Mouse (Mus musculus): ENCODE measurements around the gene Nol4l.

The Nol4l gene

DNA sequence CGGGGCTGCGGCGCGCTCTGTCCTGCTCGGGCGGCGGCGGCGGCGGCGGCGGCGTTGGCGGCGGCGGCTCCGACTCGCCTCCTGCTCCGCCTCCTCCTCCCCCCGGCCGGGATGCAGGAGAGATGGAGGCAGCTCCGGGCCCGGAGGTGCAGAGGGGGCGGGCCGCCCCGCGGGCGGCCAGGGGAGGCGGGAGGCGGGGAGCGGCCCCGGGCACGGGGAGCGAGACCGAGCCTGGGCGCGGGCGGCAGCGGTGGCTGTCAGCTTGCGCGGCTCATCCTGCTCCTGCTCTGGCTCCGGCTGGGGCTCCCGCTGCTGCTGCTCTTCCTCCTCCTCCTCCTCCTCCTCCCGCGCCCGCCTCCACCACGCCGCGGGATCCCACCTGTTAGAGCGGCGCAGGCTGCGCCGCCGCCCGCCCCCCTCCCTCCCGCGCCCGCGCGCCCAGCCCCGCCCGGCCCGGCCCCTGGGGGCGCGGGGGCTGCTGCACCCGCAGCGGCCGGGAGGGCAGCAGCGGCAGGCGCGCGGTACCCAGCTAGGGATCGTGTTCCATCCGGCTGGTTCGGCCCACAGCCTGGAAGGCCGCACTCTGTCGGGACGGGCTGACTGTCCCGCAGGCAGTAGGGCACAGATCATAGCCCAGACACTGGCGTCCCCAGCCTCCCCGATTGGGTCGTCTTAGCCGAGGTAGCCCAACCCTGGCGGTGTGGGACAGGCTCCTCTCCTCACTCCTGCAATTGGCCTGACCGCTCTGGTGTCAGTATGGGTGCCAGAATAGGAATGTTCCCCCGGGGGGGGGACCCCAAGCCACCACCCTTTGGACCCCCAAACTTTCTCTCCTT lies at the start of gene Nol4l:
Nol4l (minus strand) TSS at position 41 of the 836 bp plus-strand sequence.
- DNase-seq (ENCODE audit: low spot score), result peak; percentile 58

DNA sequence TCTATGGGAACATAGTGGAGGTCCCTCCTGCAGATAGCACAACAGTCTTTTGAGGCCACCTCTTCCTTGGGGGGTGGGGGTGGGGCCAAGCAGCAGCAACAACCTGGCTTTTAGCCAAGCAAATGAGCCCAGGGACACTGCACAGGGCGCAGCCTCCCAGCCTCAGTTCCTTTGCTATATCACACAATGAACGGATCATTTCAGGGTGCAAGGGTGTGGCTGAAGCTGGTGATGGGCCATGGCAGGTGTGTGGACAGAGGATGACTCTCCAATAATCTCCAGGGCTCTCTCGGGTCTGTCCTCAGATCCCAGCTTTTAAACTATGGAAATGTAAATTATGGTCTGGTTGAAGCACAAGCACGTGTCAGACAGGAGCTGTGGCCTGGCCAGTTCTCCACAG lies 47.4 kb upstream of the Nol4l start:
- no peak for DNase-seq (ENCODE audit: low spot score)

DNA sequence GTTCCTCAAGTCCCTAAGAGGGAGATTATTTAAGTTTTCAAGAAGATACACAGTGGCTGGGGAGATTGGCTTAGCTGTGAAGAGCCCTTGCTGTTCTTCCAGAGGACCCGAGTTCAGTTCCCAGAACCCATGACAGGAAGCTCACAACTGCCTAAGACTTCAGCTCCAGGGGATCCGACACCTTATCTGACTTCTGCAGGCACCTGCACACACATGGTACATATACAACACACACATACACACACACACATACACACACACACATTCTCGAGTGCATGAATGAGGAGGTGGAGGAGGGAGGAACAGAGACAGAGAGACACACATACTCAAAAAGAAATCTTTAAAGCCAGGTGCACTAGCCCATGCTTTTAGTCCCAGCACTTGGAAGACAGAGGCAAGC lies 46.4 kb upstream of the Nol4l start:
- DNase-seq (ENCODE audit: low spot score), result no peak

DNA sequence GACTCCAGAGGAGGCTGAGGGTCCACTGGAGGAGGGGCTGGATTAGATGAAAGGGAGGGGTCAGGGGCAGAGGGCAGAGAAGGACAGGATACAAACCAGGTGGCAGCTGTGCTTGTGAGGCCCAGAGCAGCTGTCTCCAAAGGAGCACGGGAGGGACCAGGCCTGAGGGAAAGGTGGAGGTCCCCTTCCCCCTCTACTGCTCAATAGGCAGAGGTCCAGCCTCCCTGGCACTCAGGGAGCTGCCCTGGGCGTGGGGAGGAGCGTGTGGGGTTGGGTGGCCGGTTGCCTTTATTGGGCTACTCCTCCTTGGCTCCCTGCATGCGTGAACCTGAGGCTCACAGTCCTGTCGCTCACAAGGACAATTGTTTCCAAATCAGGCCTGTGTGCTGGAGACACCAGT lies 45.8 kb upstream of the Nol4l start:
- DNase-seq (ENCODE audit: low spot score), result no peak

GRCm38 (mm10) chr2:153573101-153573500 lies 43.3 kb upstream of the Nol4l start:
- DNase-seq (ENCODE audit: low spot score), result no peak

- DNase-seq (ENCODE audit: low spot score), result no peak
Measured at GRCm38 (mm10) chr2:153568541-153568940, 38.8 kb upstream of the Nol4l start.

DNA sequence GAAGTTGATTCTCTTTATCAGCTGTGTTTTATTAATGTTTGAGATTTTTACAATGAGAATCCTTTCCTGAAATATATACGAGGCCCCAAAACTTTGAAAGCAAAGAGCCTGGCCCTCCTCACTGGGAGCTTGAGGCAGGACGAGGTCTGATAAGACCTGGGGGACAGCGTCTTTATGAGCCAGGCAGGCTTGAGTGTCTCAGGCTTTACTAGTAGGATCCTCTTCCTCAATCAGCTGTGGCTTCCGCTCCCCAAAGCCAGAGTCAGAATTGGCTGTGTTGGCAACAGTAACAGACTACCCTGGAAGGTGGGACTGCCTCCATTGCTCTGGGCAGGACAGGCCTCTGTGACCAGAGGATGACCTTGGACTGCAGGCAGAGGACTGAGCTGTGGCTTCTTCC lies 38.2 kb upstream of the Nol4l start:
- no peak for DNase-seq (ENCODE audit: low spot score)

DNA sequence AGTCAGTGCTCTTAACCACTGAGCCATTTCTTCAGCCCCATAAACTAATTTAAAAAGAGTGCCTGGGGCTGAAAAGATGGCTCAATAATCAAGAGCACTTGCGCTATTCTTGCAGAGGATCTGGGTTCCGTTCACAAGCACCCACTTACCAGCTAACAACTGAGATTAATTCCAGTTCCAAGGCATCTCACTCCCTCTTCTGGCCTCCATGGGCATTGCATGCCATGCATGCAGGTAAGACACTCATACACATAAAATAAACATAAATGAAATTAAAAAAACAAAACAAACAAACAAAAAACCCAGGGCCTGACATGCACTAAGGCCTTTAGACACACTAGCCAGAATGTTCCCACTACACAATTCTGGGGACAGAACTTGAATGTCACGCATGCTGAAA lies 34.6 kb upstream of the Nol4l start:
- no peak for DNase-seq (ENCODE audit: low spot score)

- DNase-seq (ENCODE audit: low spot score), result peak; percentile 22
Measured at GRCm38 (mm10) chr2:153561564-153561963, 31.8 kb upstream of the Nol4l start.

DNA sequence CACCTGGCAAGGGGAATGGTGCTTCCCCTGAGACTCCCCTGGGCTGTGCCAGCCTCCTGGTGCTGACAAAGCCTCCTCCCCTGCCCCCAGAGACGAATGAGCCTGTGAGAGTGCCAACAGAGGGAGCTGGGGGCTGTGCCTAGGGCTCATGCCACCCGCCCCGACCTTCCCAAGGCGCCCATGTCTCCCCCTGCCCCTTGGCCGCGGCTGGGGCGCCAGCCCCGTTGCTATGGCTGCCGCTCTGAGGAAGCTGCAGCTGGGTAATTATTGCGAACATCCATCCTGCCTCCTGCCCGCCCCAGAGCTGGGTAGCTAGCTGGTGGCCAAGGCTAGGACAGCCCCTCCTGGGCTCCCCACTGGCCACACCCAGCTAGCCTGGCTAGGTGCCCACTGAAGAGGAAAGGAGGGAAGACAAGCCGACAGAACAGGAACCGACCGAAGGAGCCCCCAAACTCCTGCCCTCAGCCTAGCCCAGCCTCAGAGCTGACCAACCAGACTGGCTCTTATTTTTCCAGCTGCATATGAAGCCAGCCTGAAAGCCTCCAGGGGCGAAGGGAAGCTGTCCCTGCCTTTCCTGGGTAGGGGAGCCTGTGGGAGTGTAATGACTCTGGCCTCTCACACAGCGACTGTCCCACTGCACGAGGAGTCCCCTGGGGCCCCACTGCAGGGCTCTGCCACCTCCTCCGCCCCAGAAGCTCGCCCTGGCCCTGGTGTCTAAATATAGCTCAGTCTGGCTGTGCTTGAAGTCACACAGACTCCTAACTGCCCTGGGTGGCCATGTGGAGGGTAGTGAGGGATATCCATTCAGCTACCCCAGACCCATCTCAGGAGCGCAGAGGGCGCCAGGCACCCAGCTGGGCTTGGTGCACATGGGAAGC lies 31.1 kb upstream of the Nol4l start:
- DNase-seq (ENCODE audit: low spot score), result peak; percentile 31

GRCm38 (mm10) chr2:153559613-153560152 lies 29.9 kb upstream of the Nol4l start:
- no peak for DNase-seq (ENCODE audit: low spot score)

DNA sequence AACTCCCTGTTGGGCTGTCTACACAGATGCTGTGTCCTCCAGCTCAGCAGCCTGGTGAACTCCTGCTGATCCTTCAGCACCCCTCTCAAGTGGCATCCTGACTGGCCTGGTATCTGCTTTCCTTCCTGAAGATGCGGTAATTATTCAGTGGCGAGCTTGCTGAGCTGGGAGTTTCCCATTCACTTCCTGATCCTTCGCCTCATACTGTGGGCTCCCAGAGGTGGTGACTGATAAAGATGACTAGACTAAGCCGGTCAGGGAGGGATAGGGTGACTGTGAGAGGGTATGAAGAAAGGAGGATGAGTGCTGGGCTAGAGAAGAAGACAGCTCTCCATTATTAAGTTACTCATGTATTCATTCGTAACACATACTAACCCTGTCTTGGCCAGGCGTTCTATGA lies 28.7 kb upstream of the Nol4l start:
- no peak for DNase-seq (ENCODE audit: low spot score)

DNA sequence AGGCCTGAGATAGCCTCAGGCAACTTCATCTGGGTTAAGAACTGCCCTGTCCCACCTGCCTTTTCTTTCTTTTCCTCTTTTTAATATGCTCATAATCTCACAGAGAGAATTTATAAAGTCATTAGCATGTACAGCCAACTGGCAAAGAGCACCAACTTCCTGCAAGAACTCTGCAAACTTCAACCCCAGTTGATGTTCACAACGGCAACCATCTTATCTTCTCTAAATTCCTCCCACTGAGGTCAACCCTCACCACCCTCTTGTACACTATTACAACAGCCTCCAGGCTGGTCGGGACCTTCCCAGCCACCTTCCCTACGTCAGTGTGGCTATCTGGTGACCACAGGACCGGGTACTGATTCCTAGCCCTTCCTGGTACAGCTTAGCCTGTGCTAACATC lies 27.5 kb upstream of the Nol4l start:
- DNase-seq (ENCODE audit: low spot score), result no peak

- peak; percentile 18 for DNase-seq (ENCODE audit: low spot score)
Measured at GRCm38 (mm10) chr2:153556208-153556607, 26.4 kb upstream of the Nol4l start.

DNA sequence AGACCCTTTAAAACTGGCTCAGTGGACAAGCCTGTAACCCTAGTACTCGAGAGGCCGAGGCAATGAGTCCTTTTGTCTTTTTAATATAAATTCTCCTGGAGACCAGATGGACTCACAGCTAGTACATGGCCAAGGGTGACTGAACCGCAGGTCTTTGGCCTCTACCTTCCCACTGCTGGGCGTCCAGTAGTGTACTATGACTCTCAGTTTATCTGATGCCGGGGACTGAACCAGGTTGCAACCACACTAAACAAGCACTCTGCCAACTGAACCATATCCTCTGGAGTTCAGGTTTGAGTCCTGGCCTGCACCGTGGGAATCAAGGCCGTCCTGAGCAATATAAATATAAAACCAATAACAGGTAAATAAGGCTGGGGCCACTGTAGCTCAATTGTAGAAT lies 24.8 kb upstream of the Nol4l start:
- DNase-seq (ENCODE audit: low spot score), result no peak

- DNase-seq (ENCODE audit: low spot score), result peak; percentile 22
Measured at GRCm38 (mm10) chr2:153549486-153549885, 19.7 kb upstream of the Nol4l start.

- peak; percentile 45 for DNase-seq (ENCODE audit: low spot score)
Measured at GRCm38 (mm10) chr2:153548221-153548923, 18.6 kb upstream of the Nol4l start.

DNA sequence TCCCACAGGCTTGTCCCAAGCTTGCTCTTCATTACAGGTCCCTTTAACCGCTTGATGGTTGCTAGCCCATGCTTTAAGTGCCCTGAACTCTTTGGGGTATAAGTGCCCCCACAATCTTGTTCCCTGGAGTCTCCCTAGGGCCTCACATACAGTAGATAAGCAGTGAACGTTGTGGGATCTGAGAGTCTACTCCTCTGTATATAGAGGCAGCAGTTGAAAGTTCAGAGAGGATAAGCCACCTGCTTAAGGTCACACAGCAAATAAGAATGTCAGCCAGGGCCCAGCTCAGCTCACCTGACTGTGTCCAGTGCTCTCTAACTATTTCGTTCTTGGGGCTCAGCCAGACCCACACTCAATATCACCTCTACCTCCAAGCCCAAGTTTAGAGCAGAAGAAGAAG lies 17.9 kb upstream of the Nol4l start:
- no peak for DNase-seq (ENCODE audit: low spot score)

DNA sequence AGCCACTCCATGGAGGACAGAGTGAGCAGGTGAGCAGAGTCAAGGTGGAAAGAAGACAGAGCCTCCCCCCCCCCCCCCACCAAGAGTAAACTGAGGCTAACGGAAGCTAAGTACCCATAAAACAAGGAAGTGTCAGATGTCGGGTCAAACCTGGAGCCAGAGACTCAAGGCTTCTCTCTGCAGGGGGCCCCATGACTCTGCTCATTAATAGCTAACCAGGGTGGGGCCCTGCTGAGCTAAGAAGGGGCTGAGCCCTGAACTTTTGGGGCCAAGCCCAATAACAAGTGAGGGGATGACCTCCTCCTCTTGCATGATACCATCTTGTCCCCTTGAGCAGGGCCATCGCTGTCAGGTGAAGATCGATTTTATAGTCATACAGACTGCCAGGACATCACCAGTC lies 17.2 kb upstream of the Nol4l start:
- no peak for DNase-seq (ENCODE audit: low spot score)

- DNase-seq (ENCODE audit: low spot score), result no peak
Measured at GRCm38 (mm10) chr2:153546471-153546870, 16.7 kb upstream of the Nol4l start.

- DNase-seq (ENCODE audit: low spot score), result no peak
Measured at GRCm38 (mm10) chr2:153544771-153545170, 15.0 kb upstream of the Nol4l start.
